Comparison of ENCODE assay signal across 27 mouse cellular contexts in genomic region chr2:120137281-120137680, GRCm38 (mm10). TPM values are rescaled to one million over a fixed set of nuclear protein-coding genes. Genes with fewer than 3 reads are reported as not detected.
DNase-seq lines count a peak whose midpoint lies in the region; ATAC-seq and TF ChIP-seq lines count a peak whose summit lies in the region.
"Had no signal": no experiment of that assay in that cellular context is flagged by ENCODE, and none has a peak within 500 bp of the region (broad histone marks: within the 10 kb centered on the region; RNA-seq: fewer than 3 reads in every experiment).

No protein-coding gene starts in this region.

- H3K9me3 ChIP-seq in heart, embryonic 12.5 days (replicated peaks), result no peaks in the 10 kb centered on the region
- no peaks in the 10 kb centered on the region for H3K9me3 ChIP-seq in heart, embryonic 10.5 days
- H3K9me3 ChIP-seq in midbrain, embryonic 11.5 days (ENCODE audit: control insufficient read depth, low read length), result no peaks in the 10 kb centered on the region
- no peaks in the 10 kb centered on the region for H3K9me3 ChIP-seq in midbrain, embryonic 10.5 days (replicated peaks)
- H3K9me3 ChIP-seq: embryonic facial prominence, embryonic 12.5 days; forebrain, embryonic 12.5 days; hindbrain, embryonic 10.5 days; intestine, embryonic 15.5 days; kidney, embryonic 15.5 days; limb, embryonic 13.5 days; neural tube, embryonic 12.5 days; stomach, embryonic 15.5 days had no signal

- peaks cover 65% of the 10 kb centered on the region for H3K4me1 ChIP-seq in heart, embryonic 12.5 days (replicated peaks)
- peaks cover 71% of the 10 kb centered on the region for H3K4me1 ChIP-seq in heart, embryonic 10.5 days
- no peaks in the 10 kb centered on the region for H3K4me1 ChIP-seq in midbrain, embryonic 11.5 days (ENCODE audit: control insufficient read depth, insufficient read depth, low read length)
- no peaks in the 10 kb centered on the region; the same call in 1 of the 2 replicates for H3K4me1 ChIP-seq in midbrain, embryonic 10.5 days
- H3K4me1 ChIP-seq in cortical plate, adult 2 months (ENCODE audit: control insufficient read depth, insufficient read depth, low read length), result no peaks in the 10 kb centered on the region
- H3K4me1 ChIP-seq: embryonic facial prominence, embryonic 12.5 days; forebrain, embryonic 12.5 days; intestine, embryonic 15.5 days; neural tube, embryonic 12.5 days had no signal

- ATAC-seq in heart, embryonic 12.5 days (ENCODE audit: insufficient number of reproducible peaks, low FRiP score), result no peak
- no peak for ATAC-seq in midbrain, embryonic 11.5 days (ENCODE audit: low FRiP score)
- ATAC-seq: hindbrain, embryonic 16.5 days; intestine, embryonic 15.5 days had no signal

- H3K4me2 ChIP-seq in heart, embryonic 12.5 days, result no peak overlapping the region
- no peak overlapping the region for H3K4me2 ChIP-seq in midbrain, embryonic 11.5 days
- H3K4me2 ChIP-seq: embryonic facial prominence, embryonic 12.5 days; forebrain, embryonic 12.5 days; intestine, embryonic 15.5 days; kidney, embryonic 15.5 days; limb, embryonic 13.5 days; neural tube, embryonic 12.5 days; stomach, embryonic 15.5 days had no signal

- peaks cover 17% of the 10 kb centered on the region for H3K36me3 ChIP-seq in heart, embryonic 12.5 days
- peaks cover 12% of the 10 kb centered on the region for H3K36me3 ChIP-seq in heart, embryonic 10.5 days
- no peaks in the 10 kb centered on the region for H3K36me3 ChIP-seq in midbrain, embryonic 11.5 days (ENCODE audit: control insufficient read depth, insufficient read depth, low read length)
- H3K36me3 ChIP-seq in midbrain, embryonic 10.5 days, result no peaks in the 10 kb centered on the region
- H3K36me3 ChIP-seq in splenic B cell, adult 2 months (ENCODE audit: control insufficient read depth, insufficient read depth, low read length, poor library complexity, severe bottlenecking), result no peaks in the 10 kb centered on the region; the same call in none of the 2 replicates
- H3K36me3 ChIP-seq: embryonic facial prominence, embryonic 12.5 days; forebrain, embryonic 12.5 days; hindbrain, embryonic 10.5 days; intestine, embryonic 15.5 days; kidney, embryonic 15.5 days; limb, embryonic 13.5 days; neural tube, embryonic 12.5 days; stomach, embryonic 15.5 days had no signal

- TF ChIP-seq POLR2A in cortical plate, adult 2 months (IDR thresholded peaks at IDR 0.05; ENCODE audit: extremely low read depth, insufficient read depth, low read length), result no peak

- no peak overlapping the region for H3K9ac ChIP-seq in heart, embryonic 12.5 days
- H3K9ac ChIP-seq in midbrain, embryonic 11.5 days (ENCODE audit: low read length), result no peak overlapping the region
- H3K9ac ChIP-seq: embryonic facial prominence, embryonic 12.5 days; forebrain, embryonic 12.5 days; intestine, embryonic 15.5 days; kidney, embryonic 15.5 days; limb, embryonic 13.5 days; liver, embryonic 14.5 days; neural tube, embryonic 12.5 days; stomach, embryonic 15.5 days had no signal

- 62% methylated on average over 5 of the region's 5 CpGs for WGBS in heart, embryonic 12.5 days
- WGBS in heart, embryonic 10.5 days, result 68% methylated on average over 5 of the region's 5 CpGs
- WGBS in midbrain, embryonic 11.5 days, result 76% methylated on average over 5 of the region's 5 CpGs
- 74% methylated on average over 5 of the region's 5 CpGs for WGBS in midbrain, embryonic 10.5 days

- DNase-seq in heart, embryonic 10.5 days (ENCODE audit: low spot score), result no peak
- peak; percentile 56 for DNase-seq in midbrain, embryonic 11.5 days (ENCODE audit: low spot score, missing footprints)
- no peak for DNase-seq in midbrain, embryonic 10.5 days (ENCODE audit: low spot score)
- peak; percentile 35 for DNase-seq in splenic B cell, adult 2 months (ENCODE audit: low read depth, low spot score)
- no peak for DNase-seq in cerebellum, adult 9-10 months
- no peak for DNase-seq in layer of hippocampus, postnatal 25 days (ENCODE audit: extremely low spot score in 1 of 2, low spot score in 1 of 2)
- DNase-seq: adrenal gland, adult 8-10 months; cerebellum, adult 11 months; cerebellum, postnatal 10 days; gastrocnemius, postnatal 36 days; kidney, postnatal 4 days; midbrain, embryonic 14.5 days; right cerebral cortex, postnatal 14 days; spleen, adult 18-20 months; thymus, postnatal 25 days had no signal

- no peak overlapping the region for H3K4me3 ChIP-seq in heart, embryonic 12.5 days
- no peak overlapping the region for H3K4me3 ChIP-seq in heart, embryonic 10.5 days
- no peak overlapping the region for H3K4me3 ChIP-seq in midbrain, embryonic 11.5 days (ENCODE audit: low read depth, low read length)
- H3K4me3 ChIP-seq in midbrain, embryonic 10.5 days, result no peak overlapping the region
- H3K4me3 ChIP-seq in cortical plate, adult 2 months (ENCODE audit: insufficient read depth, low read length), result no peak overlapping the region
- H3K4me3 ChIP-seq: embryonic facial prominence, embryonic 12.5 days; forebrain, embryonic 12.5 days; hindbrain, embryonic 10.5 days; intestine, embryonic 15.5 days; kidney, embryonic 15.5 days; limb, embryonic 13.5 days; neural tube, embryonic 12.5 days; stomach, embryonic 15.5 days had no signal

- 0 out of 2 replicates have a peak overlapping the region, but pooled peaks have one; percentile 18 for H3K27ac ChIP-seq in heart, embryonic 12.5 days (ENCODE audit: poor library complexity, severe bottlenecking)
- H3K27ac ChIP-seq in heart, embryonic 10.5 days, result no peak overlapping the region
- H3K27ac ChIP-seq in midbrain, embryonic 11.5 days (ENCODE audit: low read depth, low read length), result no peak overlapping the region
- H3K27ac ChIP-seq in midbrain, embryonic 10.5 days (replicated peaks), result no peak overlapping the region
- H3K27ac ChIP-seq in cortical plate, adult 2 months (ENCODE audit: insufficient read depth, low read length), result 0 out of 2 replicates have a peak overlapping the region, but pooled peaks have one; percentile 19
- H3K27ac ChIP-seq: embryonic facial prominence, embryonic 12.5 days; forebrain, embryonic 12.5 days; hindbrain, embryonic 10.5 days; intestine, embryonic 15.5 days; kidney, embryonic 15.5 days; limb, embryonic 13.5 days; liver, embryonic 14.5 days; neural tube, embryonic 12.5 days; stomach, embryonic 15.5 days had no signal

- no peak for TF ChIP-seq CTCF in cortical plate, adult 2 months (IDR thresholded peaks at IDR 0.05; ENCODE audit: extremely low read depth, insufficient read depth, low read length)

- H3K27me3 ChIP-seq in heart, embryonic 12.5 days (replicated peaks), result no peaks in the 10 kb centered on the region
- H3K27me3 ChIP-seq in heart, embryonic 10.5 days (ENCODE audit: insufficient read depth, poor library complexity, severe bottlenecking), result no peaks in the 10 kb centered on the region
- H3K27me3 ChIP-seq in midbrain, embryonic 11.5 days (ENCODE audit: control insufficient read depth, insufficient read depth, low read length), result no peaks in the 10 kb centered on the region
- H3K27me3 ChIP-seq in midbrain, embryonic 10.5 days (ENCODE audit: low read depth, poor library complexity, severe bottlenecking), result no peaks in the 10 kb centered on the region; the same call in 1 of the 2 replicates
- H3K27me3 ChIP-seq in splenic B cell, adult 2 months (ENCODE audit: control insufficient read depth, insufficient read depth, low read length, poor library complexity, severe bottlenecking), result no peaks in the 10 kb centered on the region
- H3K27me3 ChIP-seq: embryonic facial prominence, embryonic 12.5 days; forebrain, embryonic 12.5 days; intestine, embryonic 15.5 days; kidney, embryonic 15.5 days; limb, embryonic 13.5 days; neural tube, embryonic 12.5 days; stomach, embryonic 15.5 days had no signal

RNA-seq across cellular contexts. Expression of gene Ehd4, which starts 17.1 kb away (rescaled TPM):
- polyA plus RNA-seq in heart, embryonic 12.5 days (2016; fragmentation: Nextera tagmentation; extraction: Ambion mirVana), result 159 and 186 TPM in 2 replicates
- polyA plus RNA-seq in heart, embryonic 10.5 days (2016; fragmentation: Nextera tagmentation; extraction: Ambion mirVana), result 115 and 173 TPM in 2 replicates
- 10.2 and 17.2 TPM in 2 replicates for polyA plus RNA-seq in midbrain, embryonic 11.5 days (2014; fragmentation: Nextera tagmentation; extraction: Ambion mirVana)
- polyA plus RNA-seq in midbrain, embryonic 10.5 days (2016; fragmentation: Nextera tagmentation; extraction: Ambion mirVana), result 26.6 and 35.9 TPM in 2 replicates
- 9.1 and 10.6 TPM in 2 replicates for polyA plus RNA-seq in cortical plate, adult 2 months (2012; rRNA removed)
- 1 to 10 TPM; 5.3 to 5.6 TPM for total RNA-seq in layer of hippocampus, postnatal 25 days (2021)

Comparison
In these comparisons a context has a peak if more than half of its experiments do, and no peak if none do; other contexts are left out.
1. H3K27ac ChIP-seq: peak in heart, embryonic 12.5 days (single experiment) and cortical plate, adult 2 months (single experiment); none in heart, embryonic 10.5 days (single experiment), midbrain, embryonic 11.5 days (single experiment) and midbrain, embryonic 10.5 days (single experiment).
2. DNase-seq: peak in midbrain, embryonic 11.5 days (single experiment) and splenic B cell, adult 2 months (single experiment); none in heart, embryonic 10.5 days (single experiment), midbrain, embryonic 10.5 days (single experiment), cerebellum, adult 9-10 months (single experiment) and layer of hippocampus, postnatal 25 days (0 of 2).